Mouse (Mus musculus) embryonic facial prominence, embryonic 15.5 days (tissue): ENCODE measurements at regions not wholly inside any gene's neighbourhood (a gene's known extent, or its start where the extent isn't known, plus 50 kb on each side); places are given as distances from the start of the nearest gene placed in this dataset.

Experiments
- ATAC-seq: fragments of 200-750 bp; cut with Nextera tagmentation; 2 replicates; pipeline ENCODE4 v1.8.0; 2017; ENCODE audit warnings: low read depth, moderate TSS enrichment; ENCODE audit not compliant: insufficient number of reproducible peaks, low FRiP score, low TSS enrichment
- H3K27ac ChIP-seq: fragments of 300-500 bp; sonication (generic); replicated peaks from 2 replicates; pipeline ENCODE4 v1.5.1; 2015; ENCODE audit warnings: mild to moderate bottlenecking, inconsistent platforms
- H3K27me3 ChIP-seq: fragments of 300-500 bp; sonication (generic); 2 replicates; pipeline ENCODE4 v1.6.1; 2015; ENCODE audit warnings: inconsistent platforms
- H3K36me3 ChIP-seq: fragments of 300-500 bp; sonication (generic); 2 replicates; pipeline ENCODE4 v1.6.1; 2015; ENCODE audit warnings: mild to moderate bottlenecking, inconsistent platforms
- H3K4me1 ChIP-seq: fragments of 300-500 bp; sonication (generic); 2 replicates; pipeline ENCODE4 v1.6.1; 2015; ENCODE audit warnings: inconsistent platforms
- H3K4me2 ChIP-seq: fragments of 300-500 bp; sonication (generic); replicated peaks from 2 replicates; pipeline ENCODE4 v1.6.1; 2015; ENCODE audit warnings: mild to moderate bottlenecking, inconsistent platforms
- H3K4me3 ChIP-seq: fragments of 300-500 bp; sonication (generic); replicated peaks from 2 replicates; pipeline ENCODE4 v1.5.1; 2015; ENCODE audit warnings: mild to moderate bottlenecking, inconsistent platforms
- H3K9ac ChIP-seq: fragments of 300-500 bp; sonication (generic); 2 replicates; pipeline ENCODE4 v1.6.1; 2015; ENCODE audit warnings: inconsistent platforms
- H3K9me3 ChIP-seq: fragments of 300-500 bp; sonication (generic); replicated peaks from 2 replicates; pipeline ENCODE4 v1.6.1; 2016; ENCODE audit warnings: inconsistent platforms
- WGBS: fragments of 180-500 bp; shearing (Covaris S2); methylation state at CpG from one replicate; pipeline ENCODE4 v1.1.7; 2015; 5-methylcytosine and 5-hydroxymethylcytosine counted together

- Histone ChIP-seq H3K27me3 (no peaks in the 10 kb centered on the region), H3K36me3 (no peaks in the 10 kb centered on the region), H3K4me3 (no peak overlapping the region), H3K4me1 (no peaks in the 10 kb centered on the region), H3K9ac (no peak overlapping the region), H3K9me3 (no peaks in the 10 kb centered on the region), H3K27ac (no peak overlapping the region), H3K4me2 (no peak overlapping the region)
- no peak for ATAC-seq
- WGBS = 82% methylated on average over 6 of the region's 6 CpGs
Observed at GRCm38 (mm10) chr9:113488651-113489050, 219.4 kb downstream of the Pdcd6ip start.

GRCm38 (mm10) chr9:113486494-113487081, 221.5 kb downstream of the Pdcd6ip start:
- Histone ChIP-seq H3K9me3 (no peaks in the 10 kb centered on the region), H3K4me2 (no peak overlapping the region), H3K27ac (no peak overlapping the region), H3K4me1 (no peaks in the 10 kb centered on the region), H3K36me3 (no peaks in the 10 kb centered on the region), H3K4me3 (no peak overlapping the region), H3K9ac (no peak overlapping the region), H3K27me3 (no peaks in the 10 kb centered on the region)
- no peak for ATAC-seq
- WGBS = 70% methylated on average over 6 of the region's 6 CpGs

GRCm38 (mm10) chr9:113479897-113480296, 228.2 kb downstream of the Pdcd6ip start:
- Histone ChIP-seq H3K9me3 (no peaks in the 10 kb centered on the region), H3K27me3 (no peaks in the 10 kb centered on the region), H3K4me1 (no peaks in the 10 kb centered on the region), H3K4me2 (no peak overlapping the region), H3K9ac (no peak overlapping the region), H3K36me3 (no peaks in the 10 kb centered on the region), H3K4me3 (no peak overlapping the region), H3K27ac (no peak overlapping the region)
- 89% methylated on average over 3 of the region's 3 CpGs for WGBS
- no peak for ATAC-seq

GRCm38 (mm10) chr9:113478761-113479265, 229.2 kb downstream of the Pdcd6ip start:
- Histone ChIP-seq H3K9ac (no peak overlapping the region), H3K36me3 (no peaks in the 10 kb centered on the region), H3K27me3 (no peaks in the 10 kb centered on the region), H3K27ac (no peak overlapping the region), H3K4me2 (no peak overlapping the region), H3K9me3 (no peaks in the 10 kb centered on the region), H3K4me1 (no peaks in the 10 kb centered on the region), H3K4me3 (no peak overlapping the region)
- no peak for ATAC-seq
- WGBS = 74% methylated on average over 1 of the region's 1 CpGs

GRCm38 (mm10) chr9:113471781-113472180, 236.3 kb downstream of the Pdcd6ip start:
- no peak overlapping the region for H3K4me3 ChIP-seq
- ATAC-seq = no peak
- no peaks in the 10 kb centered on the region for H3K4me1 ChIP-seq
- no peaks in the 10 kb centered on the region for H3K9me3 ChIP-seq
- H3K4me2 ChIP-seq = no peak overlapping the region
- H3K27me3 ChIP-seq = no peaks in the 10 kb centered on the region
- 85% methylated on average over 6 of the region's 6 CpGs for WGBS
- H3K9ac ChIP-seq = no peak overlapping the region
- H3K27ac ChIP-seq = no peak overlapping the region
- H3K36me3 ChIP-seq = no peaks in the 10 kb centered on the region

- no peaks in the 10 kb centered on the region for H3K4me1 ChIP-seq
- H3K27me3 ChIP-seq = no peaks in the 10 kb centered on the region
- 43% methylated on average over 2 of the region's 2 CpGs for whole genome bisulfite sequencing
- no peak for ATAC-seq
- no peak overlapping the region for H3K27ac ChIP-seq
- H3K9ac ChIP-seq = no peak overlapping the region
- no peaks in the 10 kb centered on the region for H3K36me3 ChIP-seq
- no peak overlapping the region for H3K4me3 ChIP-seq
- H3K9me3 ChIP-seq = no peaks in the 10 kb centered on the region
- H3K4me2 ChIP-seq = no peak overlapping the region
Observed at GRCm38 (mm10) chr9:113462888-113463287, 245.2 kb downstream of the Pdcd6ip start.

GRCm38 (mm10) chr9:113462267-113462887, 245.7 kb downstream of the Pdcd6ip start:
- 78% methylated on average over 1 of the region's 1 CpGs for WGBS
- ATAC-seq = no peak

GRCm38 (mm10) chr9:113459885-113460284, 248.2 kb downstream of the Pdcd6ip start:
- no peak overlapping the region for H3K4me2 ChIP-seq
- H3K9me3 ChIP-seq = no peaks in the 10 kb centered on the region
- no peak overlapping the region for H3K9ac ChIP-seq
- no peaks in the 10 kb centered on the region for H3K27me3 ChIP-seq
- no peaks in the 10 kb centered on the region for H3K4me1 ChIP-seq
- no peaks in the 10 kb centered on the region for H3K36me3 ChIP-seq
- H3K27ac ChIP-seq = no peak overlapping the region
- H3K4me3 ChIP-seq = no peak overlapping the region
- WGBS = 72% methylated on average over 5 of the region's 5 CpGs
- no peak for ATAC-seq

More at GRCm38 (mm10) chr9:113462267-113462887, 245.7 kb downstream of the Pdcd6ip start:
- Histone ChIP-seq H3K9ac (no peak overlapping the region), H3K9me3 (no peaks in the 10 kb centered on the region), H3K4me1 (no peaks in the 10 kb centered on the region), H3K36me3 (no peaks in the 10 kb centered on the region), H3K27me3 (no peaks in the 10 kb centered on the region), H3K4me3 (no peak overlapping the region), H3K4me2 (no peak overlapping the region), H3K27ac (no peak overlapping the region)

GRCm38 (mm10) chr9:113459221-113459620, 248.8 kb downstream of the Pdcd6ip start:
- Histone ChIP-seq H3K36me3 (no peaks in the 10 kb centered on the region), H3K9me3 (no peaks in the 10 kb centered on the region), H3K4me1 (no peaks in the 10 kb centered on the region), H3K27me3 (no peaks in the 10 kb centered on the region), H3K27ac (no peak overlapping the region), H3K4me2 (no peak overlapping the region), H3K4me3 (no peak overlapping the region), H3K9ac (no peak overlapping the region)
- 42% methylated on average over 2 of the region's 2 CpGs for WGBS
- no peak for ATAC-seq

- ATAC-seq = no peak
- no peaks in the 10 kb centered on the region for H3K36me3 ChIP-seq
- no peak overlapping the region for H3K27ac ChIP-seq
- H3K4me3 ChIP-seq = no peak overlapping the region
- H3K9me3 ChIP-seq = no peaks in the 10 kb centered on the region
- WGBS = 17% methylated on average over 5 of the region's 5 CpGs
- H3K9ac ChIP-seq = no peak overlapping the region
- H3K27me3 ChIP-seq = no peaks in the 10 kb centered on the region
- H3K4me1 ChIP-seq = no peaks in the 10 kb centered on the region
- no peak overlapping the region for H3K4me2 ChIP-seq
Observed at GRCm38 (mm10) chr9:113458741-113459154, 249.3 kb downstream of the Pdcd6ip start.

GRCm38 (mm10) chr9:113457169-113457850, 250.7 kb downstream of the Pdcd6ip start:
- no peak overlapping the region for H3K9ac ChIP-seq
- H3K9me3 ChIP-seq = no peaks in the 10 kb centered on the region
- WGBS = 88% methylated on average over 13 of the region's 13 CpGs
- H3K4me3 ChIP-seq = no peak overlapping the region
- no peaks in the 10 kb centered on the region for H3K4me1 ChIP-seq
- H3K4me2 ChIP-seq = no peak overlapping the region
- H3K36me3 ChIP-seq = no peaks in the 10 kb centered on the region
- no peak; the same call in 1 of the 2 replicates for ATAC-seq
- no peak overlapping the region for H3K27ac ChIP-seq
- no peaks in the 10 kb centered on the region for H3K27me3 ChIP-seq
